Mouse (Mus musculus) urinary bladder, postnatal 25 days (tissue): ENCODE results near the gene Serf2.
A peak's percentile ranks its signal among the peaks of the same experiment; 100 is the strongest.
"Not testable (repeated sequence)": the region's sequence is repeated elsewhere in the genome, so short reads cannot be mapped to it uniquely, and the experiment has no call there.

Source experiments
- DNase-seq: peaks from one replicate; pipeline ENCODE4 v3.0.0; 2022; ENCODE audit warnings: low spot score

The Serf2 gene

GRCm38 (mm10) chr2:121447006-121447405 is 2.0 kb upstream of the Serf2 start:
- DNase-seq = no peak

GRCm38 (mm10) chr2:121448136-121448535 is 859 bp upstream of the Serf2 start:
- peak; percentile 23 for DNase-seq

- DNase-seq = no peak
These were observed 583 bp downstream of the Serf2 start for GRCm38 (mm10) chr2:121449545-121450011.

GRCm38 (mm10) chr2:121450093-121450492 is 1.1 kb downstream of the Serf2 start:
- DNase-seq = no peak

- DNase-seq = no peak
These were observed 3.4 kb downstream of the Serf2 start for GRCm38 (mm10) chr2:121452361-121452760.

- DNase-seq = no peak
These were observed 4.0 kb downstream of the Serf2 start, which contains the start of gene Hypk for GRCm38 (mm10) chr2:121452990-121453389. Gene Hypk, plus strand, starts transcription at chr2:121453290.

GRCm38 (mm10) chr2:121453917-121454316 is 4.9 kb downstream of the Serf2 start:
- no peak for DNase-seq

- DNase-seq = no peak
These were observed 6.5 kb downstream of the Serf2 start for GRCm38 (mm10) chr2:121455534-121455933.

- DNase-seq = peak; percentile 78
These were observed 8.0 kb downstream of the Serf2 start, which contains the start of gene Serinc4 for GRCm38 (mm10) chr2:121456692-121457642. Gene Serinc4, minus strand, starts transcription at chr2:121456781.

GRCm38 (mm10) chr2:121460071-121460470 is 11.1 kb downstream of the Serf2 start:
- no peak for DNase-seq

- not testable (repeated sequence) for DNase-seq
These were observed 20.0 kb downstream of the Serf2 start for GRCm38 (mm10) chr2:121468982-121469381.

- not testable (repeated sequence) for DNase-seq
These were observed 23.8 kb downstream of the Serf2 start for GRCm38 (mm10) chr2:121472783-121473182.

- peak; percentile 63 for DNase-seq
These were observed 24.5 kb downstream of the Serf2 start, which contains the start of gene Mfap1b for GRCm38 (mm10) chr2:121473301-121474179. Gene Mfap1b, minus strand, starts transcription at chr2:121474067.

GRCm38 (mm10) chr2:121474180-121474535 is 25.2 kb downstream of the Serf2 start:
- no peak for DNase-seq

- not testable (repeated sequence) for DNase-seq
These were observed 26.3 kb downstream of the Serf2 start for GRCm38 (mm10) chr2:121475306-121475705.

- no peak for DNase-seq
These were observed 28.7 kb downstream of the Serf2 start for GRCm38 (mm10) chr2:121477491-121478266.

GRCm38 (mm10) chr2:121480498-121480897 is 31.5 kb downstream of the Serf2 start:
- no peak for DNase-seq

GRCm38 (mm10) chr2:121480916-121481315 is 31.9 kb downstream of the Serf2 start:
- DNase-seq = not testable (repeated sequence)

- no peak for DNase-seq
These were observed 34.6 kb downstream of the Serf2 start for GRCm38 (mm10) chr2:121483576-121483975.

GRCm38 (mm10) chr2:121484403-121484802 is 35.4 kb downstream of the Serf2 start:
- not testable (repeated sequence) for DNase-seq

GRCm38 (mm10) chr2:121501550-121501949 is 52.6 kb downstream of the Serf2 start:
- not testable (repeated sequence) for DNase-seq
